Mouse (Mus musculus): ENCODE data around the gene Wwox.

The Wwox gene

DNA sequence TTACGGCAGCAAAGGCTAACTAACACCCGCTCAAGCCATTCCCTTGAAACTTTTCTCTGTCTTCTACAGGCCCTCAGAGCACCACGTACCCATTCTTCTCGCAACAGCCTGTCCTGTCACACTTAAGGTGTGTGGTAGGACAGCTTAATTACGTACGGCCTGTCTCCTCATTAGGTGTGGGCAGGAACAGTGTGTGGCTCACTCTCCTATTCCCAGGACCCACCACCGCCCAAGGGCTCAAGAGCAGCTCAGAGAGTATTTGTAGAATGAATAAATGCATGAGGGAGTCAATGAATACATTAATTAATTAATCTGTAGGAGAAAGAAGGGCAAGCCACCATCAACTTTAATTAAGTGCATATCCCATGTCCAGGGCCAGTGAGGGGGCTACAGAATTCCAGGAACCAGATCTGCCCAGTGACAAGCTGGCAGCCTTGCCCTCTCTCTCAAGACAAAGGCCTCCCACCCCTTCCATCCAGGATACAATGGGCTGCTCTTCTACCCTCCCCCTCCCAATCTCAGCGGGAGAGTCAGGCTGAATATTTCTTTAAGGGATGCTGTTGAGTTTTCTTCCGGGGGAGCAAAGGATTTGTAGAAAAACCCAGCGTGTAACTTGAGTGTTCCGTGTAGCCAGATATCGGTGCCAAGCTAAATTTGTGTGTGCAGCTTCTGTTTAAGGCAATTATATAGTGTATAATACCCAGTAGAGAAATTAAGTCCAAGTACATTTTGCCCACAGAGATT lies 718.7 kb downstream of the Wwox start:
- no peak for DNase-seq (ENCODE audit: low read depth, low spot score)

DNA sequence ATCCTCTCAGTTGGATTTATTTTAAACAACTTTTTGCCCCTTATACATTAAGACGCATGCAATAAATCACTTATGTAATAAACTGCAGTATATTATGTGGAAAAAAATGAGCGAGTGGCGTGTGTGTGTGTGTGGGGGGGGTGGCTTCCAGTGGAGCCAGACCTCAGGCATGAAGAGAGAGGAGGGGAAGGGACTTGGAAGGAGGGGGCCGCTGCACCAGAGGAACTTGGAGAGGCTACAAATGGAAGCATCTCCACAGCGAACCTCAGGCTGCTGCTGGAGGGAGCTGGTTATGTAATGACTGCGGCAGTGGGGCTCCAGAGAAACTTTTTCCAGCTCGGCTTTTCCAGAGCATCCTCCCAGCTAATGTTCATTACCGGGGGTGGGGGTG lies 719.3 kb downstream of the Wwox start:
- DNase-seq (ENCODE audit: low read depth, low spot score), result no peak

DNA sequence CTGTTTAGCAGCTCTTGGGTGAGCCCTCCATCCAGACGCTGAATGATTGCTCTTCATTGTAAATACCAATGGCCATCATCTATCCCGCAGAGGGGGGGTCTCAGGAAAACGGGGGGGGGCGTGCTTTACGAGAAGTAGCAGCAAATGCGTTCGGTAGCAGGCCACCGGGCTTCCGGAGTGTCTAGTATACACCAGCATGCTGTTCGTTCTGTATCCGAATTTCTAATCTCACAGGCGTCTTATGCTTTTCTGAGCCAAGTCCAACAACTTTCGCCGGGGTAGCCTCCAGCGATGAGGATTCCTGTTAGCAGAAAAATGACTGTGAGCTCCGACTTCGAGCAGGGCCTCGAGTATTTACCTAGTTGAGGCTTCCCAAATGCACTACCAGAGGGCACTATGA lies 719.8 kb downstream of the Wwox start:
- DNase-seq (ENCODE audit: low read depth, low spot score), result no peak

DNA sequence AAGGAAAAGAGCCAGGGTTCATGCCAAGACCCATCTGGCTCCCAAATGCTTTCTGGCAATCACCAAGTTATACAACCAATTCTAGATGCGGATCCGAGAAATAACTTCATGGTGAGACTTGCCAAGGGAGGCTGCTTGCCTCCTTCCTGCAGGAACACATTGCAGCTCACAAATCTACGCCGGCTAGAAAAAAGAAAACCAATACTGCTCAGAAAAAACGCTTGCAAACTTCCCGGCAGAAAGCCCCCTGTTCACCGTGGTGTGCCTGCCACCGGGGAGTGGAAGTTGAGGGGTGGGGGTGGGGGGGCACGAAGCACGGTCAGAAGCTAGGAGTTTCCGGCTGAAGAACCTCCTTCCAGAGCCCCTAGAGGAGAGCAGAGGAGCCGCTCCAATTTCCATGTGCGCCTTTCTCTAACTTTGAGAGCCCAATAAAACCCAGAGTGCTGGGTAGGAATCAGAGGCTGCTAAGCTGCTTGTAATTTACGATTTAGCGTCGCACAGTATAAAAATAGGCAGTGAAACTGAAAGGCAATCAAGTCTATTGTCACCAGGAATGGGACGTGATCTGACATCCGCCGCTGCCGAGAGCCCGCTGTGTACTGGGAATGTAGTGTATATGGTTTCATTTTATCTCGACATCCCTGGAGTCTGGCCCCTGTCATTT lies 720.4 kb downstream of the Wwox start:
- no peak for DNase-seq (ENCODE audit: low read depth, low spot score)

DNA sequence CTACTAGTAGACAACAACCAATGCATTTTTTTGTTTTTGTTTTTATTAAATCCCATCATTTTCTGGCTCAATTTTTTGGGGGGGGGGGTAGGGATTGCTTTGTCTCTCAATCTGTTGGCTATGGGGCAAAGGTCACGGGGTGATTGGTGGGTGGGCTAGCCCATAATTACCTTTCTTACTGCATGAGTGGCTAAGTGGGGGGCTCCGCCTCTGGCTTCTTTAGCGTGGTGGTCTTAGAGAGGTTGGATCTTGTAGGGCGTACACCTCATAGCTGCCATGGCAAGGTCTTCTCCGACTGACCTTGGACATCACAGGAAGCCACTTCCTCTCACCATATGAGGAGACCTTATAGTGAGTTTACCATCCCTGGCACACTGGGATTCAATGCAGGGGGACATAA lies 721.0 kb downstream of the Wwox start:
- no peak for DNase-seq (ENCODE audit: low read depth, low spot score)

DNA sequence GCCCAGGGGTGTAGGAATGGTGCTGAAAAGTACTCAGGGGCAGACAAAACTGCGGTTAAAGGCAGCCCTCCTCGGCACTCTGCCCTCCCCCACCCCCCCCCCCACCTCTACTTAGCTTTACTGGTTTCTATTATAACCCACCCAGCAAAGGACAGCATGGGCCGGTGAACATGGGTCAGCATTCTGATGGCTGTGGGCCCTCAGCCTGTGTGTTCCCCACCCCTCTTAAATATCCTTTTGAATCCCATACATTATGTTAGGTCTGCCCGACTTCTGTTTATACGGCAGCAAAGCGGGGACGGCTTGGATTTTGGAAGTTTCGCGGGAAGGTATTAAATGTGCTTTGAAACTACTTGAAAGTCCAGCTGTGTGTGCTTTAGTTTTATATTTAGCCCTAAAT lies 722.1 kb downstream of the Wwox start:
- no peak for DNase-seq (ENCODE audit: low read depth, low spot score)

DNA sequence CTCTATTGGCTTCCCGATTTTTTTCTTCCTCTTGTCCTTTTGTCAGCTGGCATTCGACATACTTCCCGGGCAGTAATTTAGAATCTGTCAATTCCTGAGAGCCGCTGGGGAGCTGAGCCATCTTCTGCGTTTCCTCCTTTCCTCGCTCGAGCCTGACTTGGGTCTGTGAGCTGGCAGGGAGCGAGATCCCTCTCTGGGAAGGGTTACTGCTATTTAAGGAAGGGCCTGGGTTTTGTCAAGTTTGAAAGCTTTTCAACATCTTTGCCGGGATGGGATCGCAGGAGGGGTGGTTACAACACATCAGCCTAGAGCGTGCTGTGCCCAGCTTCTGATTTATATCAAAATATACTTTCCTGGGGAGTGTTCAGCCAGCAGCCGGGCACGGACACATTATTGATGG lies 725.4 kb downstream of the Wwox start:
- DNase-seq (ENCODE audit: low read depth, low spot score), result no peak

DNA sequence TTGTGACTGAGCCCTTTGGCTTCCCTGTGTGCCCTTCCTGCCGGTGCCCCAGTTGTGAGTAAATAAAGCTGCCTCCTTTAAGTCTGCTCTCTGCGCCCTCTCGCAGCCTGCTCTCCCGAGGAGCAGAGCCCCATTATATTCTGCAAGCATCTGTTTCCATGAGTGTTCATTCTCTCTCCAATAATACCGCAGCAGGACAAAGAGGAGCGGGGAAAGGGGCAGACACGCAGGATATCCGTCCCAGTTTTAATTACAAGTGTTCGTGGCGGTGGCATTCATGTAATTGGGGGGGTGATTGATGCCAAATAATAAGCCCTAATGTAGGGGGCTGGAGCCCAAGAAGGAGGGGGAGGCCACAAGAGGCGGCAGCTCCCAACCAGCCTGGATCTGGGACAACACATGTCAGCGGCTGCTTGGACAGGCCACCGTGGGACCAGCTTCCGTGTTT lies 734.2 kb downstream of the Wwox start:
- DNase-seq (ENCODE audit: low read depth, low spot score), result no peak

DNA sequence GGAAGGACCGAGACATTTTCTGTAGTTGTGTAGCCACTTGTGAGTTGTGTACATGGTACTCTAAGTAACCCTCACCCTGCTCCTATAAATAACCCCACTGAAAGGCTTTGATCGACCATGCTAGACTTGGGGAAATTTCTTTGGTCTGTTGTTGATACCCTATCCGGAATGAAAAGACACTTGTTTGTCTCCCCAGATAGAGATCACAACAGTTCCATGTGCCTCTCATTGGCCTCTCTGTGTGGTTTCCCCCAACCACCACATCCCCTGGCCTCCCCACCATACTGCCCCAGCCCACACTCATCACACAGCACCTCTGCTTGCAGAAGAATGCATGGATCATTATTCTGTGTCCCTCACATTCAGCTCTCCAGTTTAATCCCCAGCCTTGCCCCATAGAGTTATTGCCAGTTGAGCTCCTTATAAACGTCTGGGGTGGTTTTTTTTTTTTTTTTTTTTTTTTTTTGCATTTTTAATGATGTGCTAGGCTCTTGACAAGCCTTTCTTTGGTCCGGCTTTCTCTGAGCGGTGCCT lies 746.0 kb downstream of the Wwox start:
- DNase-seq (ENCODE audit: low read depth, low spot score), result no peak

DNA sequence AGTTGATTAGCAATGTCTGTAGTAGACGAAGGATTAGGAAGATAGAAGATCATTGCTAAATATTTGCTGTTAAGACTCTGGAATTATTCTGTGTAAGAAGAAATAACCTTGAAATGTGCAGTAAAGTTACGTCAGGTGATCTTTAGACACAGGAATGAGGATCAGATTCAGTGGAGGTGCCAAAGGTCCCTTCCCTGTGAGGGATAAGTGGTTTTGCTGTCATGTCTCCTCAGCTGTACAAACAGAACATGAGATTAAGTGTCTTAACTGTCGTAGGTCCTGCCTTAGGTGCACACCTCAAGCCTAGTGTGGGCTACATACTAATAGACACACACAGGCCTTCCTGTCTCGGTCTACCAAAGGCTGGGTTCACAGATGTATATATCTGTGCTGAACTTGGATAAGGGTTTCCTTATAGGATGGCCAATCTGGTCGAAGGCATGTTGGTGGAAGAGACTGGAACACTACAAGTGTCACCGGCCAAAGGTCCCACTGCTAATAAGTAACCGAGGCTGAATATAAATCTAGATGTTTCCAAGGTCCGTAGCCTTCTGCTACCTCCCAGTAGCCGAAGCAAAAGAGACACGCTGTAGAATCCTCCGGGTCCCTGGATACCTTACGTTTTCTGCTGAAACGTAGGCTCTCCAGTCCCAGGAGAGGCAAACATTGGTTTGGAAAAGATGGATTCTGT lies 746.8 kb downstream of the Wwox start:
- DNase-seq (ENCODE audit: low read depth, low spot score), result no peak

DNA sequence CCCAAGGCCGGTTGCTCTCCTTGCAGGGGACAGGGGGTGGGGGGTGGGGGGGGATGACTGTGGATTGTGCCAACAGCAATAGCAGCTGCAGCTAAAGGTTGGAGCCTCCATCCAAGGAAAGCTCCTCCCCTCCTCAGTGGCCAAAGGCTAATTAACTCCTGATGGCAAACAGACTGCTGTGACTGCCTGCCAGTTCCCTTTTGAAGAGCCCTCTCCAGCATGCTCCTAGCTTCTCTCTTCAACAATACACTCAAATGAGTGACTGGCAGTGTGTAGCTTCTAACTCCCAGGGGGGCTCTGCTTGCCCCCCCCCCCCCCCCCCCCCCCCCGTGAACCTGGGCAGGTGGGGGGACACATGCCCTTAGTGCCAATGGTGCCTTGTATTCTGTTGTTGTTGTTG lies 747.4 kb downstream of the Wwox start:
- DNase-seq (ENCODE audit: low read depth, low spot score), result no peak

DNA sequence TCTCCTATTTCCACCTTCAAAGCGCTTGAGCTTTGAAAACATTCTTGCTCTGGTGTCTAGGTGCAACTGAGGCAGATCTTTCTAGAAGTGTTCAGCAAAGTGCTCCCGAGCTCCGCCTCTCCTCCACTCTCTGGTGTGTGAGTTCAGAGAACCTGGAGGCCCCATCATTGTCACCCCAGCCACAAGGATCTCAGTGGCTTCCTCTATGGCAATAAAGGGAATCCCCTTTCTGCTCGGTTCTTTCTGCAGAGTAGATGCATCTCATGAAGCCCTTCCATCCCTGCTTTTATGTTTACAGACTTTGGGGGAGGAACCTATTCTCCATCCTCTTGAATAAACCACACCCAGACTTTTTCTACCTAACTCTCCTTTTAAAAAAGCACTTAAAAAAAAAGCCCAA lies 749.0 kb downstream of the Wwox start:
- DNase-seq (ENCODE audit: low read depth, low spot score), result no peak

DNA sequence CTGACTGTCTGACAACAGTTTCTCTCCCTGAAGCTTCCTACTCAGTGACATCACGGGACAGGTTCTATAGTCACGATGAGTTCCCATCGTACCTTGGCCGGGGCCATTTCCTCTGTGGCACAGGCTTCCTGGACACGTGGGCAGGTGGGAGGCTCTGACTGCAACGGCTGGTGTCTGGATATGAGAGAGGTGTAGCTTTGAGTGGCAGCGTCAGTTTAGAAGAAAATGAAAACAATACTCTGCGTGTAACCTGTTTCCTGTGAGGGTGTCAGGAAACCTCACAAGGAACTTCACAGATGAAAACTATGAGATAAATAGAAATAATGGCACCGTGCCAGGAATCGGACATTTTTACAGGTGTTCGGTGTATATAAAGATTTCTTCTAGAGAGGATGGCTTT lies 750.4 kb downstream of the Wwox start:
- no peak for DNase-seq (ENCODE audit: low read depth, low spot score)

DNA sequence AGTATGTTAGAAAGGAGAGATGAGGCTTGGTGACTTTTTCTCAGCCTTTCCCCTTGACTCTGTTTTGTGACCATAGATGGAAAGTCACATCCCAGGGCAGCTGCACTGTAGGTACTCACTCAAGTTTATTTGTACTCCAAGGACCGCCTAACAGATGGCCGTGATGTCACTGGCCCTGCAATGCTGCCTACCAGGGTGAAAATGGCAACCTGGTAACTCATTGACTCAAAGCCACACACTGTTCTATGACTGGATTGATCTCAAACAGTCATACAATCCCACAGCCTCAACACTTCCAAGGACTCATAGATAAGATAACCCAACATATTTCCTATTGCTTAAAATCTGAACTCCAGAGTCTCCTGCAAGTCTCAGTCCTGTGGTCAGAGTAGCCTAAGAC lies 754.3 kb downstream of the Wwox start:
- no peak for DNase-seq (ENCODE audit: low read depth, low spot score)

DNA sequence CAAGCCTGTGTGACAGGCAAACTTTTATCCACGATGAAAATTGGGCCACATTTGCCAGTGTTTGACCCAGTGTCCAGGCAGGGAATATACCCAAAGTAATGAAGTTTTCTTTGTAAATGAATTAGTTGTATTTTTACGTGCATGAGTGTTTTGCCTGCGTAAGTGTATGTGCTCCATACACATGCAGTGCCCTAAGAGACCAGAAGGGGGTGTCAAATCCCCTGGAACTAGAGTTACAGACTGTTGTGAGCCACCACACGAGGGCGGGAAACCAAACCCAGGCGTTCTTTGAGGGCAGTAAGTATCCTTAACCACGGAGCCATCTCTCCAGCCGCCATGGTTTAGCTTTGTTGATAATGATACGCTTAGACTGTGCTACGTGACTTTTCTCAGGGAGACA lies 755.9 kb downstream of the Wwox start:
- no peak for DNase-seq (ENCODE audit: low read depth, low spot score)

DNA sequence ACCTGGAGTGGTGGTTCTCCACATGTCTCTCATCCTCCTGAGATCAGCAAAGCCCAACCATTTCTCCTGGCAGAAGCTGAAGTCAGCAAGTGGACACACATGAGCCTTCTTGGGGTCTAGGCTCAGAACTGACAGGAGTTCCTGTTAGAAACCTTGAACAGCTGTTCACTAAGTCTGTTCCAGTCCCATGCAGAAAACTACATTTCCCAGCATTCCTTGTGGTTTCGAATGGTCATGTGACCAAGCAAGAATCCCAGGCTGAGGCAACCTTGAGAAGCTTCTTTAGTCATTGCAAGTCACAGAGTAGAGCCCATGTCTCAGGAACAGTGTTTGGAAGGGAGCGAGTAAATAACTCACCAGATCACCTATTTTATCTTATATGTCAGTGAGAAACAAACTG lies 757.4 kb downstream of the Wwox start:
- DNase-seq (ENCODE audit: low read depth, low spot score), result no peak

DNA sequence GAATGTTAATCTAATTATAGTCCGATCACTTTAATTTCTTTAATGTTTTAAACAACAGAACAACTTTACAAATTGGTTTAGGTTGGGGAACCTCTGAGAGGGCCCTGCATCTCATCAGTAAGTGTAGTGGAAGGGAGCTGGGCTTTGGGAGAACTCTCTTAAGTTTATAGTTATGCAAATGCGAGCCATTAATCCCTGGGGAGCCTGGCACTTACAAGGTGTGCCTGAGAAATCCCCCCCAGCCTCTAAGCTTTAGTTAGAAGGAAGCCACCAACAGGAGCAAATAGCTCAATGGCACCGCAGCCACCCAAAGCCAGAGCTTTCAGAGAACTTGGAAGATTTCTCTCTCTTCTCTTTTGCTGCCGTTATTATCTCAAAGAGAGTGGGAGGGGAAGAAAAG lies 759.7 kb downstream of the Wwox start:
- no peak for DNase-seq (ENCODE audit: low read depth, low spot score)

DNA sequence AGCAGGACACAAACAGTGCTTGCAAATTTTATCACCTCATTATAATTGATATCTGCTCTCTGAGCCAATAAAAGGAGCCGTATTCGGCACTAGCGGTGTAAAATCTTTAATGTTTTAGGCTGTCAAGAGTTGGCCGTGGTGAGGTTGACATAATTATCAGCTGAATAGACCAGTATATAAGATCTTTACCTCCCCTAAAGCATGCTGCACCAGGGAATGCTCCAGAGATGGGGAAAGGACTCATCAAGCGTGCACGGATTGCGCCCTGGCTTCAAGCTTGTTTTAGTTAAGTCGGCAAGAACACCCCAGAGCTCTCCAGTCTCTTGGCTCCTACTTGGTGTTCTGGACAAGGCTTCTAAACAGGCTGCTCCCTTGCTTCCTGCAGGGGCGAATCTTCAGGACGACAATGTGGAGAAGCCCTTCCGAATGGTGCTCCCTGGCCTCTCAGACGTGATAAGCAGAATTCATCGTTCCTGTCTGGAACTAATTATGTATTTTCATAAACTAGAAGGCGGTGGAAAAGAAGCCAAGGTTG lies 760.2 kb downstream of the Wwox start:
- DNase-seq (ENCODE audit: low read depth, low spot score), result no peak

DNA sequence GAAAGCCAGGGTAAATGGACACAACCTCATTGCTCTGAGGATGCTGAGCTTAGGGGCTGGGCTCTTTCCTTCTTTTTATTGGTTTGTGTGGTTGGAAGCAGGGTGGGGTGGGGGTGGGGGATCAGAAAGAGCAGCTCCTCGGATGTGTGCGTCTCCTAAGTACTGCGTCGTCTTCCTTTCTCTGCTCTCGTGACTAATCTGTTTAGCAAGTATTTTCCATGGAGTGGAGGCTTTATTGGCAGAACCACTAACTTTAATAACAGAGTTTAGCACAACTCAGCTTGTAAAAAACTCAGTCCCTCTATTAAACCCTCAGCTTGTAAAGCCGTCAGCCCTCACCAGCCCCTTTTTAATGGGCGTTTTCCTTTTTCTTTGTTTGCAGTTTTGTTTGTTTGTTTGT lies 762.3 kb downstream of the Wwox start:
- DNase-seq (ENCODE audit: low read depth, low spot score), result no peak

DNA sequence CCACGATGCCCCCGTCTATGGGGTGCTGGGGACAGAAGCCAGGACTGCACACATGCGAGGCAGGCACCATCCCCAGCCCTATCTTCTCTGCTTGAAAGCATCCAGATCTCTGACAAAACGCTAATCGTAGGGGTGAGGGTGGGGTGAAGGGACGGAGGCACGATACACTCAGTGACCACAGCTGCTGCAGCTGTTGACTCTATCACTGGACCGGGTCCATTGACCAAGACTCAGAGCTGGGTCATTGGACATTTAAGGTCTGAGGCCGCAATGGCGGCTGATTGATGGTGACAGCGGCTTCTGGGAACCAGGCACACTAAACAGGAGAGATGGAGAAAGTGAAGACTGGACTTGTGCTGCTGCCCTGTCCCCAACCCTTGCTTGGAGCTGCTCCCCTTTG lies 768.0 kb downstream of the Wwox start:
- no peak for DNase-seq (ENCODE audit: low read depth, low spot score)

DNA sequence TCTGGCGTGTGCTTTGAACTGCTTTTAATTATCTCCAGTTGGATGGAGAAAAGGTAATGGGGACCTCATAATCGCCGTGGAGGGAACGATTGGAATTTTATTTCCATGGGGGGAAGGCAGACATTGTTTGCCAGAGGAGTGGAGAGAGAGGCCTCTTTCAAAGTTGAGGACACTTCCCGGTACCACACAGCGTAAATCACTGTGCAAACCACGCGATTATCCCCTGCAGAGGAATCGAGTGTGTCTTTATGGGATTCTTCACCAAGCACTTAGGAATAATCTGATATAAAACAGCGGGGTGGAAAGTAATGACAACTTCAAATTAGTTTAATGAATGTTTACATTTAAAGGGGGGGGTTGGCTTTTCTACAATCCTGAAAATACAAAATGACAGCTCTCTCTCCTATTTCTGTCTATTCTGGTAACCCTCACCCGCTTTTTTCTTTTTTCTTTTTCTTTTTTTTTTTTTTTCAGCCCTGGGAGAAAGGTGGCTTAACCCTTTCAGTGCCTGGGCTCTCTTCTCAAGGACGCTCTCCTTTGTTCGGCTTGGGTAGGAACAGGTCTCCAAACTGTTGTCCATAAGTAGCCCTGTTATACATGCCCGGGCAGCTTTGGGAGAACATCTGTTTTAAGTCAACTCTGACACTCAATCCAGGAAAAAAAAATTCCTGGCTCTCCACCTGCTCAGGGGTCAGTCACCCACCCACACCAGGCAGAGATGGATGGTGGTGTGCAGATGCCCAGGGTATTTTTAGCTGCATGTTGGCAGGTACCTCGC lies 769.1 kb downstream of the Wwox start:
- no peak for DNase-seq (ENCODE audit: low read depth, low spot score)

DNA sequence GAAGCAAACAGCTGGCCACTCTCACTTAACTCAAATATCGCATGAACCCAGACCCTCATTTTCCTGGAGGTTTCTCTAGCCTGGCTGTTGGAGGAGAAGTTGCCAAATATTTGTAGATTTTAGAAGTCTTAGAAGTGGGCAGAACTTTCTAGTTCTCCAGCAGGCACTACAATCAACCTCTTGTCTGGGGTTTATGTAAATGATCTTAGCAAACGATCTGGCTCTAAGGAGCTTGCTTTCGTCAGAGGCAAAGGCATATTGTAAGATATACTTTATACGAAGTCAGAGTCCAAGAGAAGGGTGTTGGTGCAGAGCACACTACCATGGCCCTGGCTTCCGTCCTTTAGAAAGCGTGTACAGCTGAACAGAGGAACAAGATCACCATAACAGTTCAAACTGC lies 770.6 kb downstream of the Wwox start:
- DNase-seq (ENCODE audit: low read depth, low spot score), result no peak

All from c-Kit-negative CD71-positive TER-119-positive erythroid progenitor cells, embryonic 14.5 days (primary cell).